20 mouse cellular contexts compared by ENCODE assay signal in the genomic region with DNA sequence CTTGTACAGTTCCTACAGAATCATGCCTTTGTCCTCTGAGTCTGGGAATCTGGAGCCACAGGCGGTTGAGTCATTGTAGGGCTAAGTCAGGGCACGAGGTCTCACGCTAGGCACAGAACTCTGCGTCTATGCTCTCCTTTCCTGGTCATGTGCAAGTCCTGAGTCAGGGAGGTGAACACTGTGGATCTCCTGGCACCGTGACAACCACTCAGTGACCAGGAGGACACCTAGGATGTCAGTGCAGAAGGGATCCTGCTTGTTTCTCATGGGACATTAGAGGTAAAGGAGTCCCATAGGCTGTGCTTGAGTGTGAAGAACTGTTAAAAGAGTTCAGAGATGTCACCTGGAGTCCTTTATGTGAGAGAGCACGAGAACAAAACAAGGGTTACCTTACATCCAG. TPM values are rescaled to one million over a fixed set of nuclear protein-coding genes. Genes with fewer than 3 reads are reported as not detected.
DNase-seq lines count a peak whose midpoint lies in the region; ATAC-seq and TF ChIP-seq lines count a peak whose summit lies in the region.
"Had no signal": no experiment of that assay in that cellular context is flagged by ENCODE, and none has a peak within 500 bp of the region (broad histone marks: within the 10 kb centered on the region; RNA-seq: fewer than 3 reads in every experiment).

No protein-coding gene starts in this region.

- no peak overlapping the region for H3K9ac ChIP-seq in MEL (ENCODE audit: control insufficient read depth, low read depth, low read length, poor library complexity, severe bottlenecking)
- H3K9ac ChIP-seq in liver, embryonic 14.5 days (replicated peaks): peak overlapping the region; percentile 72; the same call in 1 of the 2 replicates
- H3K9ac ChIP-seq in stomach, postnatal 0 days (ENCODE audit: low read length): no peak overlapping the region
- H3K9ac ChIP-seq: embryonic facial prominence, embryonic 12.5 days; forebrain, embryonic 15.5 days; heart, embryonic 13.5 days; hindbrain, embryonic 14.5 days had no signal

- H3K9me3 ChIP-seq in heart, embryonic 10.5 days: no peaks in the 10 kb centered on the region
- H3K9me3 ChIP-seq in MEL (replicated peaks; ENCODE audit: insufficient read depth, low read length): no peaks in the 10 kb centered on the region
- H3K9me3 ChIP-seq in liver, embryonic 14.5 days (ENCODE audit: control insufficient read depth, low read length): no peaks in the 10 kb centered on the region
- H3K9me3 ChIP-seq in stomach, postnatal 0 days (ENCODE audit: control insufficient read depth, low read length): no peaks in the 10 kb centered on the region
- H3K9me3 ChIP-seq: embryonic facial prominence, embryonic 12.5 days; forebrain, embryonic 15.5 days had no signal

- no peak for ATAC-seq in liver, embryonic 14.5 days (ENCODE audit: insufficient read depth)
- ATAC-seq in stomach, postnatal 0 days (ENCODE audit: low FRiP score, low TSS enrichment): 0 out of 2 replicates have a peak, but pooled peaks have one; percentile 39
- ATAC-seq: activated CD4-positive, CD25-positive, alpha-beta regulatory T cell, adult 4 months; forebrain, embryonic 15.5 days; Patski had no signal

- no peaks in the 10 kb centered on the region; the same call in 1 of the 2 replicates for H3K79me2 ChIP-seq in MEL (ENCODE audit: control insufficient read depth, insufficient read depth, low read length, poor library complexity)

- no peak for TF ChIP-seq EP300 in MEL (IDR thresholded peaks at IDR 0.05; ENCODE audit: low read depth in 1 of 2, low read length in 2 of 2)
- TF ChIP-seq EP300 in liver, embryonic 14.5 days (IDR thresholded peaks at IDR 0.05; ENCODE audit: low read depth): no peak
- no peak for TF ChIP-seq EP300 in stomach, postnatal 0 days (optimal IDR thresholded peaks at IDR 0.05)

- no peak for TF ChIP-seq RAD21 in MEL (IDR thresholded peaks at IDR 0.05; ENCODE audit: low read depth, low read length)

- H3K4me3 ChIP-seq in heart, embryonic 10.5 days: no peak overlapping the region
- H3K4me3 ChIP-seq in MEL (ENCODE audit: control insufficient read depth in 1 of 2, insufficient read depth in 1 of 2, low read depth in 2 of 2, low read length in 2 of 2): no peak overlapping the region
- H3K4me3 ChIP-seq in liver, embryonic 14.5 days (ENCODE audit: insufficient read depth in 1 of 2, low read depth in 2 of 2, low read length in 2 of 2): no peak overlapping the region
- no peak overlapping the region for H3K4me3 ChIP-seq in stomach, postnatal 0 days (ENCODE audit: low read depth, low read length)
- H3K4me3 ChIP-seq: embryonic facial prominence, embryonic 12.5 days; forebrain, embryonic 15.5 days; heart, embryonic 13.5 days had no signal

- 90% methylated on average over 6 of the region's 6 CpGs for WGBS in heart, embryonic 10.5 days
- 84% methylated on average over 6 of the region's 6 CpGs for WGBS in liver, embryonic 14.5 days (ENCODE audit: insufficient replicate concordance)
- WGBS in stomach, postnatal 0 days: 86% methylated on average over 6 of the region's 6 CpGs

- TF ChIP-seq POLR2A in MEL (IDR thresholded peaks at IDR 0.05; ENCODE audit: control insufficient read depth in 1 of 2, insufficient read depth in 1 of 2, low read depth in 1 of 2, low read length in 2 of 2, poor library complexity in 1 of 2): no peak

- no peaks in the 10 kb centered on the region for H3K36me3 ChIP-seq in heart, embryonic 10.5 days
- H3K36me3 ChIP-seq in MEL (ENCODE audit: control insufficient read depth in 1 of 2, insufficient read depth in 2 of 2, low read length in 2 of 2): peaks cover 0 to 62% of the 10 kb centered on the region in 2 experiments; a peak in 2 of 4 replicates
- no peaks in the 10 kb centered on the region for H3K36me3 ChIP-seq in liver, embryonic 14.5 days (replicated peaks; ENCODE audit: control insufficient read depth, insufficient read depth, low read depth)
- H3K36me3 ChIP-seq in stomach, postnatal 0 days (ENCODE audit: control insufficient read depth, insufficient read depth, low read length): no peaks in the 10 kb centered on the region
- H3K36me3 ChIP-seq: embryonic facial prominence, embryonic 12.5 days; forebrain, embryonic 15.5 days; heart, embryonic 13.5 days had no signal

- peaks cover 34% of the 10 kb centered on the region for H3K4me1 ChIP-seq in heart, embryonic 10.5 days
- H3K4me1 ChIP-seq in MEL (ENCODE audit: control insufficient read depth in 1 of 2, insufficient read depth in 2 of 2, low read length in 2 of 2): peaks cover 39 to 64% of the 10 kb centered on the region in 2 experiments
- H3K4me1 ChIP-seq in liver, embryonic 14.5 days (replicated peaks; ENCODE audit: control insufficient read depth in 2 of 2, insufficient read depth in 2 of 2, low read length in 1 of 2): peaks cover 91% of the 10 kb centered on the region in 2 experiments
- H3K4me1 ChIP-seq in stomach, postnatal 0 days (replicated peaks; ENCODE audit: control insufficient read depth, insufficient read depth): peaks cover 3% of the 10 kb centered on the region; the same call in 1 of the 2 replicates

- no peak for TF ChIP-seq CTCF in MEL (IDR thresholded peaks at IDR 0.05 in 2 of 3, conservative IDR thresholded peaks at IDR 0.05 in 1 of 3; ENCODE audit: control insufficient read depth in 1 of 3, insufficient read depth in 1 of 3, low read depth in 2 of 3, low read length in 3 of 3, poor library complexity in 1 of 3, severe bottlenecking in 1 of 3)
- TF ChIP-seq CTCF in liver, embryonic 14.5 days (IDR thresholded peaks at IDR 0.05; ENCODE audit: low read depth): no peak
- TF ChIP-seq CTCF in stomach, postnatal 0 days (IDR thresholded peaks at IDR 0.05; ENCODE audit: low read depth): no peak

- DNase-seq in heart, embryonic 10.5 days (ENCODE audit: low spot score): no peak
- no peak for DNase-seq in heart, postnatal 4 days
- no peak for DNase-seq in MEL (ENCODE audit: low read depth, low spot score)
- no peak for DNase-seq in liver, embryonic 14.5 days (ENCODE audit: low read depth in 3 of 3, low spot score in 3 of 3)
- no peak for DNase-seq in stomach, postnatal 0 days (ENCODE audit: low spot score)
- no peak for DNase-seq in embryo, embryonic 9.5 days (ENCODE audit: extremely low spot score)
- no peak for DNase-seq in urinary bladder, postnatal 10 days (ENCODE audit: low spot score)
- DNase-seq: adrenal gland, postnatal 14 days; cerebellum, adult 2 months; embryo, embryonic 11 days had no signal

- no peaks in the 10 kb centered on the region for H3K27me3 ChIP-seq in heart, embryonic 10.5 days (ENCODE audit: insufficient read depth, poor library complexity, severe bottlenecking)
- H3K27me3 ChIP-seq in MEL (ENCODE audit: control insufficient read depth in 1 of 2, insufficient read depth in 2 of 2, low read length in 2 of 2): no peaks in the 10 kb centered on the region
- no peaks in the 10 kb centered on the region for H3K27me3 ChIP-seq in liver, embryonic 14.5 days (ENCODE audit: control insufficient read depth, insufficient read depth, low read length)
- no peaks in the 10 kb centered on the region for H3K27me3 ChIP-seq in stomach, postnatal 0 days (ENCODE audit: control insufficient read depth, insufficient read depth, low read length)
- H3K27me3 ChIP-seq: embryonic facial prominence, embryonic 12.5 days; forebrain, embryonic 15.5 days; heart, embryonic 13.5 days; Patski had no signal

- H3K4me2 ChIP-seq in liver, embryonic 14.5 days (ENCODE audit: low read depth): no peak overlapping the region
- no peak overlapping the region for H3K4me2 ChIP-seq in stomach, postnatal 0 days (replicated peaks; ENCODE audit: low read depth)
- H3K4me2 ChIP-seq: embryonic facial prominence, embryonic 12.5 days; forebrain, embryonic 15.5 days; heart, embryonic 13.5 days; hindbrain, embryonic 14.5 days had no signal

- peak overlapping the region; percentile 83 for H3K27ac ChIP-seq in heart, embryonic 10.5 days
- H3K27ac ChIP-seq in MEL (ENCODE audit: control insufficient read depth, low read depth, low read length): peak overlapping the region; percentile 99
- peak overlapping the region; percentile 99 for H3K27ac ChIP-seq in liver, embryonic 14.5 days
- H3K27ac ChIP-seq in stomach, postnatal 0 days (replicated peaks): no peak overlapping the region
- H3K27ac ChIP-seq: embryonic facial prominence, embryonic 12.5 days; forebrain, embryonic 15.5 days; hindbrain, embryonic 14.5 days had no signal

TF ChIP-seq in MEL, 35 proteins besides CTCF, POLR2A, EP300 and RAD21:
- TF ChIP-seq TAL1 (IDR thresholded peaks at IDR 0.05; ENCODE audit: low read length): no peak
- TF ChIP-seq NRF1 (IDR thresholded peaks at IDR 0.05; ENCODE audit: insufficient read depth, low read depth, low read length, poor library complexity, severe bottlenecking): no peak
- TF ChIP-seq POLR2AphosphoS2 (IDR thresholded peaks at IDR 0.05; ENCODE audit: low read length): no peak
- TF ChIP-seq MYC (IDR thresholded peaks at IDR 0.05; ENCODE audit: low read depth, low read length): no peak
- TF ChIP-seq JUND (IDR thresholded peaks at IDR 0.05; ENCODE audit: low read depth, low read length): no peak
- TF ChIP-seq POLR2AphosphoS5 (IDR thresholded peaks at IDR 0.05; ENCODE audit: borderline replicate concordance, low read depth, low read length): no peak
- TF ChIP-seq MAX (IDR thresholded peaks at IDR 0.05; ENCODE audit: low read length): no peak
- no peak for TF ChIP-seq BHLHE40 (IDR thresholded peaks at IDR 0.05; ENCODE audit: borderline replicate concordance, low read depth, low read length)
- TF ChIP-seq CHD2 (IDR thresholded peaks at IDR 0.05; ENCODE audit: low read length): no peak
- no peak for TF ChIP-seq KAT2A (conservative IDR thresholded peaks at IDR 0.05; ENCODE audit: low read depth, low read length)
- no peak for TF ChIP-seq SIN3A (IDR thresholded peaks at IDR 0.05; ENCODE audit: low read length)
- no peak for TF ChIP-seq CHD1 (IDR thresholded peaks at IDR 0.05; ENCODE audit: low read depth, low read length)
- TF ChIP-seq USF2 (IDR thresholded peaks at IDR 0.05; ENCODE audit: borderline replicate concordance in 1 of 2, insufficient read depth in 1 of 2, low read depth in 1 of 2, low read length in 2 of 2): no peak
- no peak for TF ChIP-seq ZMIZ1 (IDR thresholded peaks at IDR 0.05; ENCODE audit: low read depth, low read length)

RNA-seq across cellular contexts. Expression of gene Lipc, which starts 26.8 kb away (rescaled TPM):
- polyA plus RNA-seq in heart, embryonic 10.5 days (2016; fragmentation: Nextera tagmentation; extraction: Ambion mirVana): 0.11 and 1.9 TPM in 2 replicates
- total RNA-seq in heart, postnatal 4 days (2021): under 1 TPM in 1 of 2 experiments, not detected in 1; 0.41 TPM
- not detected in 2 replicates for total RNA-seq in MEL (2012; rRNA removed)
- under 1 TPM in 1 of 2 experiments, not detected in 1; 0.07 TPM for polyA plus RNA-seq in MEL (2012; ENCODE audit: insufficient read depth in 1 of 2, insufficient read length in 2 of 2, low read depth in 1 of 2, low replicate concordance in 2 of 2, missing spikeins in 1 of 2)
- polyA plus RNA-seq in liver, embryonic 14.5 days (2012; rRNA removed): 19.3 and 22.4 TPM in 2 replicates
- polyA plus RNA-seq in liver, embryonic 14.5 days (2014; fragmentation: Nextera tagmentation; extraction: Ambion mirVana): 26.8 and 30.3 TPM in 2 replicates
- 1.2 and 1.4 TPM in 2 replicates for polyA plus RNA-seq in stomach, postnatal 0 days (2015; fragmentation: Nextera tagmentation; extraction: Ambion mirVana)
- total RNA-seq: adrenal gland, adult 18-20 months; gastrocnemius, adult 8-10 months had no signal
- polyA plus RNA-seq: C2C12; embryonic facial prominence, embryonic 12.5 days; forebrain, embryonic 11.5 days; forebrain, embryonic 15.5 days had no signal
